Mouse (Mus musculus): ENCODE results near the gene Ankrd24.

DNA sequence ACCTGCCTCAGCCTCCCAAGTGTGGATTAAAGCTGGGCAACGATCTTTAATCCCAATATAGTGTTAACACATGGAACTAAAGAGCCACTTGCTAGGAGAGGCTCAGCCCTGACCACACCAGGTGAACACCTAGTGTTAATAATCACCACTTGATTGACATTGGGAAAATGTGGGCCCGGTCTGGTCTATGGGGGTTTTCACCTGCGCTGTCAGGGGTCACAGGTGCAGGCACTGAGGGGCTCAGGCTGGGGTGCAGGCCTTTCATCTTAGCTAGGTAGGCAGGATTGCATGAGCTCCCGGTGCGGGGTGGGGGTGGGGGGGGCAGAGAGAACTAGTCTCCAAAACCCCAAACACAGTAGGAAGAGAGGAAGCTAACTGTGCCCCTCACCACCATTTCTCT is 28.7 kb upstream of the Ankrd24 start:
- TF ChIP-seq POLR2A (IDR thresholded peaks at IDR 0.05; ENCODE audit: insufficient read depth, low read depth, low read length) (no peak), CTCF (IDR thresholded peaks at IDR 0.05; ENCODE audit: insufficient read depth, low read depth, low read length) (no peak)
